Mouse (Mus musculus): Measurements from ENCODE around the gene Cyp2j13. TPM values are rescaled to one million over a fixed set of nuclear protein-coding genes. Genes with fewer than 3 reads are reported as not detected.
A peak's percentile ranks its signal among the peaks of the same experiment; 100 is the strongest.
"Not testable (repeated sequence)": the region's sequence is repeated elsewhere in the genome, so short reads cannot be mapped to it uniquely, and the experiment has no call there.

The Cyp2j13 gene
- polyA plus RNA-seq (2015; fragmentation: Nextera tagmentation; extraction: Ambion mirVana), result 0.29 and 1.3 TPM in 2 replicates

GRCm38 (mm10) chr4:96077261-96078125, at the start of gene Cyp2j13:
Cyp2j13 (minus strand) TSS chr4:96077546.
- H3K4me3 ChIP-seq (ENCODE audit: low read length), result peak within 1 kb of the TSS; percentile 3; the same call in 1 of the 2 replicates
- no peaks in the 10 kb centered on the region for H3K9me3 ChIP-seq (ENCODE audit: control insufficient read depth, low read length)
- peaks cover 4% of the 10 kb centered on the region; the same call in 1 of the 2 replicates for H3K4me1 ChIP-seq (ENCODE audit: control insufficient read depth, insufficient read depth, low read length)
- H3K9ac ChIP-seq (ENCODE audit: low read depth, low read length), result peak within 1 kb of the TSS; percentile 40
- H3K27me3 ChIP-seq (replicated peaks; ENCODE audit: control insufficient read depth, insufficient read depth, low read length), result no peaks in the 10 kb centered on the region
- no peaks in the 10 kb centered on the region for H3K36me3 ChIP-seq (ENCODE audit: control insufficient read depth, insufficient read depth, low read length)
- H3K4me2 ChIP-seq (ENCODE audit: low read depth, low read length), result peak within 1 kb of the TSS; percentile 19; the same call in 1 of the 2 replicates
- H3K27ac ChIP-seq (ENCODE audit: low read length), result no peak within 1 kb of the TSS
- WGBS, result 10% methylated on average over 20 of the region's 20 CpGs
- ATAC-seq, result peak; percentile 82

GRCm38 (mm10) chr4:96096841-96097240, 19.5 kb upstream of the Cyp2j13 start:
- Histone ChIP-seq H3K9me3 (ENCODE audit: control insufficient read depth, low read length) (no peaks in the 10 kb centered on the region), H3K27ac (ENCODE audit: low read length) (no peak overlapping the region), H3K4me1 (ENCODE audit: control insufficient read depth, insufficient read depth, low read length) (no peaks in the 10 kb centered on the region), H3K4me3 (ENCODE audit: low read length) (no peak overlapping the region), H3K36me3 (ENCODE audit: control insufficient read depth, insufficient read depth, low read length) (no peaks in the 10 kb centered on the region), H3K9ac (ENCODE audit: low read depth, low read length) (no peak overlapping the region), H3K27me3 (replicated peaks; ENCODE audit: control insufficient read depth, insufficient read depth, low read length) (no peaks in the 10 kb centered on the region), H3K4me2 (ENCODE audit: low read depth, low read length) (no peak overlapping the region)
- ATAC-seq, result no peak
- 50% methylated on average over 2 of the region's 2 CpGs for WGBS

- ATAC-seq, result no peak
- Histone ChIP-seq H3K4me3 (ENCODE audit: low read length) (no peak overlapping the region), H3K9me3 (ENCODE audit: control insufficient read depth, low read length) (no peaks in the 10 kb centered on the region), H3K27me3 (replicated peaks; ENCODE audit: control insufficient read depth, insufficient read depth, low read length) (no peaks in the 10 kb centered on the region), H3K27ac (ENCODE audit: low read length) (no peak overlapping the region), H3K9ac (ENCODE audit: low read depth, low read length) (no peak overlapping the region), H3K4me1 (ENCODE audit: control insufficient read depth, insufficient read depth, low read length) (no peaks in the 10 kb centered on the region), H3K36me3 (ENCODE audit: control insufficient read depth, insufficient read depth, low read length) (no peaks in the 10 kb centered on the region), H3K4me2 (ENCODE audit: low read depth, low read length) (no peak overlapping the region)
Observed at GRCm38 (mm10) chr4:96091869-96092268, 14.5 kb upstream of the Cyp2j13 start.

GRCm38 (mm10) chr4:96089356-96090048, 12.2 kb upstream of the Cyp2j13 start:
- H3K36me3 ChIP-seq (ENCODE audit: control insufficient read depth, insufficient read depth, low read length); H3K9me3 ChIP-seq (ENCODE audit: control insufficient read depth, low read length); H3K27ac ChIP-seq (ENCODE audit: low read length); H3K9ac ChIP-seq (ENCODE audit: low read depth, low read length); H3K4me2 ChIP-seq (ENCODE audit: low read depth, low read length); ATAC-seq; H3K4me1 ChIP-seq (ENCODE audit: control insufficient read depth, insufficient read depth, low read length); H3K4me3 ChIP-seq (ENCODE audit: low read length); H3K27me3 ChIP-seq (replicated peaks; ENCODE audit: control insufficient read depth, insufficient read depth, low read length): not testable (repeated sequence)
- 58% methylated on average over 6 of the region's 6 CpGs for WGBS

DNA sequence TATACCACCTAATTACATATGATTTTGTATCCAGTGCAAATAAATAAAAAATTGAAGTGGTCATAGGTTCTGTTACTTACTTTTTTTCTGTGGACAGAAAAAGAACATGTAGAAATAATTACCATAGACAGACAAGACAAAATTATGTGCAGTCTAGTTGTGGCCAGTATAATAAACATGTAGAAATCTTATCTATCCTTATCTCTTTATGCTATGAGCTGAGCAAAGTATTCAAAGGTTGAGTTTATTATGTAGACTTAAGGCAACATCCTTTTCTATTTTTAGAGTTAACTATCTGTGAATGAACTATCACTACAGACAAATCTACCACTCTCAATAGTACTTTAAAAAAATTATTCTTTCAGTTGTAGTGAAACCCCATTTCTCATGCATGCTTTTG, 962 bp upstream of the Cyp2j13 start:
- no peaks in the 10 kb centered on the region for H3K36me3 ChIP-seq (ENCODE audit: control insufficient read depth, insufficient read depth, low read length)
- H3K27ac ChIP-seq (ENCODE audit: low read length), result no peak overlapping the region
- no peak overlapping the region for H3K4me3 ChIP-seq (ENCODE audit: low read length)
- peak; percentile 79 for ATAC-seq
- no peaks in the 10 kb centered on the region for H3K27me3 ChIP-seq (replicated peaks; ENCODE audit: control insufficient read depth, insufficient read depth, low read length)
- H3K4me1 ChIP-seq (ENCODE audit: control insufficient read depth, insufficient read depth, low read length), result peaks cover 4% of the 10 kb centered on the region; the same call in 1 of the 2 replicates
- no peak overlapping the region for H3K4me2 ChIP-seq (ENCODE audit: low read depth, low read length)
- no peaks in the 10 kb centered on the region for H3K9me3 ChIP-seq (ENCODE audit: control insufficient read depth, low read length)
- H3K9ac ChIP-seq (ENCODE audit: low read depth, low read length), result no peak overlapping the region

- ATAC-seq, result no peak
Observed at GRCm38 (mm10) chr4:96062045-96062444, 15.3 kb downstream of the Cyp2j13 start.

DNA sequence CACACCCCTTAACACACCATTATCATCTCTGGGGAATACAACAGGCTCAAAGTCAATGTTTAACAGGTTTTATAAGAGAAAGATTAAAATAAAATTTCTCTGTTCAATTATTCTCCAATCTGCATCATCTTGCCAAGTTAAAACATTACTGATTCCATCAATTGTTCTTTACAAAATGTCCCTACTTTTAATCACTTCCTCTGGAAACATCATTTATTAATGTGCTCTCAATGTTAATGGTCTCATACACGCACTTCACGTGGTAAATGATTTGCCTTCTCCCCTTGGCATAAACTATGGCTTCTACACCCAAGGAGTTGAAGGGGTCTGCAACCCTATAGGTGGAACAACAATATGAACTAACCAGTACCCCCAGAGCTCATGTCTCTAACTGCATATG, 17.2 kb downstream of the Cyp2j13 start:
- 77% methylated on average over 2 of the region's 2 CpGs for WGBS
- no peaks in the 10 kb centered on the region for H3K36me3 ChIP-seq (ENCODE audit: control insufficient read depth, insufficient read depth, low read length)
- no peaks in the 10 kb centered on the region for H3K4me1 ChIP-seq (ENCODE audit: control insufficient read depth, insufficient read depth, low read length)
- H3K4me2 ChIP-seq (ENCODE audit: low read depth, low read length), result no peak overlapping the region
- no peak overlapping the region for H3K27ac ChIP-seq (ENCODE audit: low read length)
- H3K9me3 ChIP-seq (ENCODE audit: control insufficient read depth, low read length), result no peaks in the 10 kb centered on the region
- no peak for ATAC-seq
- H3K9ac ChIP-seq (ENCODE audit: low read depth, low read length), result no peak overlapping the region
- no peak overlapping the region for H3K4me3 ChIP-seq (ENCODE audit: low read length)
- H3K27me3 ChIP-seq (replicated peaks; ENCODE audit: control insufficient read depth, insufficient read depth, low read length), result no peaks in the 10 kb centered on the region

More at GRCm38 (mm10) chr4:96062045-96062444, 15.3 kb downstream of the Cyp2j13 start:
- H3K27ac ChIP-seq (ENCODE audit: low read length), result no peak overlapping the region
- no peak overlapping the region for H3K9ac ChIP-seq (ENCODE audit: low read depth, low read length)
- H3K27me3 ChIP-seq (replicated peaks; ENCODE audit: control insufficient read depth, insufficient read depth, low read length), result no peaks in the 10 kb centered on the region
- WGBS, result 68% methylated on average over 2 of the region's 2 CpGs
- H3K4me1 ChIP-seq (ENCODE audit: control insufficient read depth, insufficient read depth, low read length), result no peaks in the 10 kb centered on the region
- H3K9me3 ChIP-seq (ENCODE audit: control insufficient read depth, low read length), result no peaks in the 10 kb centered on the region
- H3K4me3 ChIP-seq (ENCODE audit: low read length), result no peak overlapping the region
- H3K4me2 ChIP-seq (ENCODE audit: low read depth, low read length), result no peak overlapping the region
- H3K36me3 ChIP-seq (ENCODE audit: control insufficient read depth, insufficient read depth, low read length), result no peaks in the 10 kb centered on the region

DNA sequence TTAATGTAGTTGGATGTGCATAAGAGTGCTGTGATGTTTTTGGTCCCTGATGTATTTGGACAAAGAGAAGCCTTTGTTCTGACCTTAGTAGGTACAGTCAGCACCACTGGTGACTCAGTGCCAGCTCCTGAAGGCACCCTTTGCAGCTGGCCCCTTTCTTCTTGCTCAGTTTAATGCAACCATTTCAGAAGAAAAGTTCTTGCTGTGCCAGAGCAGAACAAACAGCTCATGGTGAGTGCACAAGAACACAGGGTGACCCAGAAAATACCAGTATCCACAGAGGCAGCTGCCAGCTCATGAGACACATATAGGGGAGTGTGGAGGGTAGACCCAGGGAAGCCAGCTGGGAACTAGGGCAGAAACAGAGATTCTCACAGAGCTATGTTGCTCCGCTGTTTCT, 48.9 kb downstream of the Cyp2j13 start:
- ATAC-seq, result no peak
- no peak overlapping the region for H3K27ac ChIP-seq (ENCODE audit: low read length)
- H3K4me3 ChIP-seq (ENCODE audit: low read length), result no peak overlapping the region
- H3K36me3 ChIP-seq (ENCODE audit: control insufficient read depth, insufficient read depth, low read length), result no peaks in the 10 kb centered on the region
- no peak overlapping the region for H3K4me2 ChIP-seq (ENCODE audit: low read depth, low read length)
- no peak overlapping the region for H3K9ac ChIP-seq (ENCODE audit: low read depth, low read length)
- WGBS, result 81% methylated on average over 1 of the region's 1 CpGs
- H3K9me3 ChIP-seq (ENCODE audit: control insufficient read depth, low read length), result no peaks in the 10 kb centered on the region
- H3K4me1 ChIP-seq (ENCODE audit: control insufficient read depth, insufficient read depth, low read length), result no peaks in the 10 kb centered on the region
- H3K27me3 ChIP-seq (replicated peaks; ENCODE audit: control insufficient read depth, insufficient read depth, low read length), result no peaks in the 10 kb centered on the region

DNA sequence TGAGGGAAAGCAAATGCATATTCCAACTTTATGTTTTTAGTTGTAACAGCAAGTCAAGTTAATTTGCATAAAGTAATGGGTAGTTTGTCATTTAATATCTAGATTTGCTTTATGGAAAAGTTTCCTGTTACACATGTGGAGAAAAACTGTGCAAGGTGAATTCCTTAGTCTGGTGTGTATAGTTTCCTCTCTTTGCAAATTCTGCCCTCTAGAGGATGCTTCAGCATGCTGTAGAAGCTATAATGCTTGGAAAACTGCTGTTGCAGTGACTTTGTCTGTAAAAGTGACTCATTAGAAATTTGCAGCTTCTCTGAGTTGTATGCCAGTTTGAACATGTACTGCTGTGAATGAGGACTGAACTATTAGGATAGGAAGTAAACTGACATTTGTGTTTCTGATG, 54.5 kb downstream of the Cyp2j13 start:
- Histone ChIP-seq H3K36me3 (ENCODE audit: control insufficient read depth, insufficient read depth, low read length) (no peaks in the 10 kb centered on the region), H3K27me3 (replicated peaks; ENCODE audit: control insufficient read depth, insufficient read depth, low read length) (no peaks in the 10 kb centered on the region), H3K9ac (ENCODE audit: low read depth, low read length) (no peak overlapping the region), H3K4me2 (ENCODE audit: low read depth, low read length) (no peak overlapping the region), H3K27ac (ENCODE audit: low read length) (no peak overlapping the region), H3K4me1 (ENCODE audit: control insufficient read depth, insufficient read depth, low read length) (no peaks in the 10 kb centered on the region), H3K4me3 (ENCODE audit: low read length) (no peak overlapping the region), H3K9me3 (ENCODE audit: control insufficient read depth, low read length) (no peaks in the 10 kb centered on the region)
- peak; percentile 50; the same call in 1 of the 2 replicates for ATAC-seq
